Mouse (Mus musculus) embryonic facial prominence, embryonic 13.5 days (tissue): ENCODE results near the gene Prkch. TPM values are rescaled to one million over a fixed set of nuclear protein-coding genes. Genes with fewer than 3 reads are reported as not detected.

Experiments
- ATAC-seq: fragments of 200-750 bp; cut with Nextera tagmentation; 2 replicates; pipeline ENCODE4 v1.8.0; 2017; ENCODE audit warnings: low read depth; ENCODE audit not compliant: insufficient number of reproducible peaks, insufficient read depth, low FRiP score, low TSS enrichment
- H3K27ac ChIP-seq: fragments of 300-500 bp; sonication (generic); 2 replicates; pipeline ENCODE4 v1.5.1; 2015; ENCODE audit warnings: moderate library complexity, mild to moderate bottlenecking, inconsistent platforms
- H3K27me3 ChIP-seq: fragments of 300-500 bp; sonication (generic); 2 replicates; pipeline ENCODE4 v1.6.1; 2015; ENCODE audit warnings: mild to moderate bottlenecking, inconsistent platforms
- H3K36me3 ChIP-seq: fragments of 300-500 bp; sonication (generic); 2 replicates; pipeline ENCODE4 v1.6.1; 2015; ENCODE audit warnings: mild to moderate bottlenecking, inconsistent platforms
- H3K4me1 ChIP-seq: fragments of 300-500 bp; sonication (generic); 2 replicates; pipeline ENCODE4 v1.6.1; 2015; ENCODE audit warnings: inconsistent platforms
- H3K4me2 ChIP-seq: fragments of 300-500 bp; sonication (generic); 2 replicates; pipeline ENCODE4 v1.6.1; 2015; ENCODE audit warnings: moderate library complexity, mild to moderate bottlenecking, inconsistent platforms
- H3K4me3 ChIP-seq: fragments of 300-500 bp; sonication (generic); 2 replicates; pipeline ENCODE4 v1.5.1; 2015; ENCODE audit warnings: mild to moderate bottlenecking, inconsistent platforms
- H3K9ac ChIP-seq: fragments of 300-500 bp; sonication (generic); 2 replicates; pipeline ENCODE4 v1.6.1; 2015; ENCODE audit warnings: mild to moderate bottlenecking, inconsistent platforms
- H3K9me3 ChIP-seq: fragments of 300-500 bp; sonication (generic); 2 replicates; pipeline ENCODE4 v1.6.1; 2016; ENCODE audit warnings: inconsistent platforms
- WGBS: fragments of 180-500 bp; shearing (Covaris S2); methylation state at CpG from one replicate; pipeline ENCODE4 v1.1.7; 2015; ENCODE audit warnings: mixed read lengths; 5-methylcytosine and 5-hydroxymethylcytosine counted together
- polyA plus RNA-seq: library from polyadenylated mRNA; unstranded; fragments of >200 nt; fragmentation: Nextera tagmentation; extraction: Ambion mirVana; gene quantifications from 2 replicates; pipeline ENCODE4 v1.2.1, GENCODE M21; 2015

Prkch gene
- polyA plus RNA-seq, 1 experiment from 2014 or later: 13.3 TPM

GRCm38 (mm10) chr12:73793744-73794143 lies 209.1 kb downstream of the Prkch start:
- Histone ChIP-seq H3K9ac (no peak overlapping the region), H3K27ac (0 out of 2 replicates have a peak overlapping the region, but pooled peaks have one; percentile 17), H3K4me2 (peak overlapping the region; percentile 21), H3K9me3 (no peaks in the 10 kb centered on the region), H3K4me1 (peaks cover 41% of the 10 kb centered on the region), H3K27me3 (peaks cover 20% of the 10 kb centered on the region; the same call in 1 of the 2 replicates), H3K4me3 (no peak overlapping the region), H3K36me3 (no peaks in the 10 kb centered on the region)
- 10% methylated on average over 5 of the region's 5 CpGs for WGBS
- ATAC-seq: no peak

- peaks cover 38% of the 10 kb centered on the region for H3K4me1 ChIP-seq
- H3K9ac ChIP-seq: 0 out of 2 replicates have a peak overlapping the region, but pooled peaks have one; percentile 27
- H3K4me3 ChIP-seq: no peak overlapping the region
- H3K9me3 ChIP-seq: no peaks in the 10 kb centered on the region
- H3K4me2 ChIP-seq: peak overlapping the region; percentile 21
- H3K27me3 ChIP-seq: peaks cover 20% of the 10 kb centered on the region; the same call in 1 of the 2 replicates
- no peaks in the 10 kb centered on the region for H3K36me3 ChIP-seq
- WGBS: 17% methylated on average over 17 of the region's 17 CpGs
- 0 out of 2 replicates have a peak overlapping the region, but pooled peaks have one; percentile 17 for H3K27ac ChIP-seq
- ATAC-seq: peak; percentile 56; the same call in 1 of the 2 replicates
These were observed 209.7 kb downstream of the Prkch start for GRCm38 (mm10) chr12:73794151-73794883.

GRCm38 (mm10) chr12:73799671-73800070 lies 215.1 kb downstream of the Prkch start:
- Histone ChIP-seq H3K36me3 (no peaks in the 10 kb centered on the region), H3K27ac (no peak overlapping the region), H3K4me1 (peaks cover 16% of the 10 kb centered on the region), H3K4me3 (no peak overlapping the region), H3K9ac (no peak overlapping the region), H3K27me3 (peaks cover 7% of the 10 kb centered on the region; the same call in 1 of the 2 replicates), H3K9me3 (no peaks in the 10 kb centered on the region), H3K4me2 (no peak overlapping the region)
- 75% methylated on average over 5 of the region's 5 CpGs for WGBS
- no peak for ATAC-seq

- no peak for ATAC-seq
These were observed 216.3 kb downstream of the Prkch start for GRCm38 (mm10) chr12:73800886-73801285.

GRCm38 (mm10) chr12:73801845-73802244 lies 217.2 kb downstream of the Prkch start:
- peaks cover 15% of the 10 kb centered on the region for H3K4me1 ChIP-seq
- ATAC-seq: no peak
- 74% methylated on average over 8 of the region's 8 CpGs for WGBS
- H3K36me3 ChIP-seq: no peaks in the 10 kb centered on the region
- no peaks in the 10 kb centered on the region for H3K9me3 ChIP-seq
- H3K27me3 ChIP-seq: no peaks in the 10 kb centered on the region
- no peak overlapping the region for H3K4me3 ChIP-seq
- H3K27ac ChIP-seq: no peak overlapping the region
- no peak overlapping the region for H3K4me2 ChIP-seq
- no peak overlapping the region for H3K9ac ChIP-seq

More at GRCm38 (mm10) chr12:73800886-73801285, 216.3 kb downstream of the Prkch start:
- Histone ChIP-seq H3K9me3 (no peaks in the 10 kb centered on the region), H3K27me3 (no peaks in the 10 kb centered on the region), H3K9ac (no peak overlapping the region), H3K4me1 (peaks cover 13% of the 10 kb centered on the region), H3K27ac (no peak overlapping the region), H3K4me2 (no peak overlapping the region), H3K4me3 (no peak overlapping the region), H3K36me3 (no peaks in the 10 kb centered on the region)
- WGBS: 68% methylated on average over 3 of the region's 3 CpGs

- Histone ChIP-seq H3K27me3 (no peaks in the 10 kb centered on the region), H3K36me3 (no peaks in the 10 kb centered on the region), H3K4me3 (no peak overlapping the region), H3K9ac (no peak overlapping the region), H3K4me2 (no peak overlapping the region), H3K9me3 (no peaks in the 10 kb centered on the region), H3K27ac (no peak overlapping the region), H3K4me1 (peaks cover 15% of the 10 kb centered on the region)
- ATAC-seq: no peak
- 31% methylated on average over 10 of the region's 10 CpGs for WGBS
These were observed 217.9 kb downstream of the Prkch start for GRCm38 (mm10) chr12:73802379-73803057.

- 93% methylated on average over 4 of the region's 4 CpGs for WGBS
- Histone ChIP-seq H3K9me3 (no peaks in the 10 kb centered on the region), H3K36me3 (no peaks in the 10 kb centered on the region), H3K9ac (no peak overlapping the region), H3K4me2 (no peak overlapping the region), H3K4me1 (peaks cover 15% of the 10 kb centered on the region), H3K4me3 (no peak overlapping the region), H3K27ac (no peak overlapping the region), H3K27me3 (no peaks in the 10 kb centered on the region)
- no peak for ATAC-seq
These were observed 219.3 kb downstream of the Prkch start for GRCm38 (mm10) chr12:73803946-73804345.

- Histone ChIP-seq H3K36me3 (no peaks in the 10 kb centered on the region), H3K9me3 (no peaks in the 10 kb centered on the region), H3K9ac (no peak overlapping the region), H3K27me3 (no peaks in the 10 kb centered on the region), H3K4me2 (no peak overlapping the region), H3K4me3 (no peak overlapping the region), H3K4me1 (peaks cover 25% of the 10 kb centered on the region), H3K27ac (no peak overlapping the region)
- no peak for ATAC-seq
- WGBS: 69% methylated on average over 3 of the region's 3 CpGs
These were observed 220.9 kb downstream of the Prkch start for GRCm38 (mm10) chr12:73805541-73805940.

GRCm38 (mm10) chr12:73806003-73806402 lies 221.4 kb downstream of the Prkch start:
- H3K4me3 ChIP-seq: no peak overlapping the region
- ATAC-seq: no peak
- H3K9me3 ChIP-seq: no peaks in the 10 kb centered on the region
- H3K4me2 ChIP-seq: no peak overlapping the region
- WGBS: 51% methylated on average over 5 of the region's 5 CpGs
- H3K9ac ChIP-seq: no peak overlapping the region
- H3K27me3 ChIP-seq: no peaks in the 10 kb centered on the region
- no peaks in the 10 kb centered on the region for H3K36me3 ChIP-seq
- peaks cover 30% of the 10 kb centered on the region for H3K4me1 ChIP-seq
- H3K27ac ChIP-seq: no peak overlapping the region

- no peak overlapping the region for H3K9ac ChIP-seq
- WGBS: 75% methylated on average over 2 of the region's 2 CpGs
- H3K9me3 ChIP-seq: no peaks in the 10 kb centered on the region
- no peak overlapping the region for H3K4me3 ChIP-seq
- no peak overlapping the region for H3K4me2 ChIP-seq
- H3K27ac ChIP-seq: no peak overlapping the region
- H3K27me3 ChIP-seq: no peaks in the 10 kb centered on the region
- peaks cover 40% of the 10 kb centered on the region for H3K4me1 ChIP-seq
- ATAC-seq: no peak
- no peaks in the 10 kb centered on the region for H3K36me3 ChIP-seq
These were observed 222.6 kb downstream of the Prkch start for GRCm38 (mm10) chr12:73807228-73807627.

- H3K4me1 ChIP-seq: peaks cover 45% of the 10 kb centered on the region
- no peaks in the 10 kb centered on the region for H3K9me3 ChIP-seq
- H3K9ac ChIP-seq: no peak overlapping the region
- no peaks in the 10 kb centered on the region for H3K27me3 ChIP-seq
- peak overlapping the region; percentile 55 for H3K27ac ChIP-seq
- H3K36me3 ChIP-seq: no peaks in the 10 kb centered on the region
- H3K4me2 ChIP-seq: peak overlapping the region; percentile 35
- 29% methylated on average over 13 of the region's 13 CpGs for WGBS
- ATAC-seq: 0 out of 2 replicates have a peak, but pooled peaks have one; percentile 59
- no peak overlapping the region for H3K4me3 ChIP-seq
These were observed 225.6 kb downstream of the Prkch start for GRCm38 (mm10) chr12:73810041-73810795.
